Mouse (Mus musculus): Measurements from ENCODE around the gene Nfat5.

DNA sequence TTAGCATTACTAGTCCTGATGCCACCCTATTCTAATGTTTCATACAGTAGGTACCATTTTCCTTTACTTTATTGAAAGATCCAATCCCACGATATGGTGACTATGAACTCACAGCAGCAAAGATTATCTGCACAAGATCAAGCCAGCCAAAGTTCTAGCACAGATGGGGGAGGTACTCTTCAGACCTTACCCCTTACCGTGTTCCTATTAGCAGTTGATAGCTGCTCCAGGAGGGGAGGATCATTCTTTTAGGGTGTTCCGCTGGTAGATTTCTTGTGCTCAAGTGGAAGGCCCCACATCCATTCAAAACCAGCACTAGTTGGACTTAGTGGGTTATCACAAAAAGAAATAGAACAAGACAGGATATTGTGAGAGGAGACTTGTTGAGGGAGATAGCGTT is 88.4 kb downstream of the Nfat5 start:
- TF ChIP-seq CTCF (IDR thresholded peaks at IDR 0.05; ENCODE audit: control insufficient read depth, insufficient read depth, low read length) (no peak), POLR2A (IDR thresholded peaks at IDR 0.05; ENCODE audit: borderline replicate concordance, control insufficient read depth, low read depth, low read length) (no peak)

All from bone marrow, adult 2 months (tissue).